Mouse (Mus musculus) liver, postnatal 0 days (tissue): ENCODE data around the gene Zdhhc1.

Experiments
- CTCF ChIP-seq: sonication (generic); IDR thresholded peaks from 2 replicates; pipeline ENCODE4 v1.5.1; 2016; ENCODE audit warnings: antibody characterized with exemption, low read depth
- EP300 ChIP-seq: IDR thresholded peaks from 2 replicates; pipeline ENCODE4 v1.6.1; 2016; ENCODE audit warnings: antibody characterized with exemption, low read depth, mild to moderate bottlenecking

DNA sequence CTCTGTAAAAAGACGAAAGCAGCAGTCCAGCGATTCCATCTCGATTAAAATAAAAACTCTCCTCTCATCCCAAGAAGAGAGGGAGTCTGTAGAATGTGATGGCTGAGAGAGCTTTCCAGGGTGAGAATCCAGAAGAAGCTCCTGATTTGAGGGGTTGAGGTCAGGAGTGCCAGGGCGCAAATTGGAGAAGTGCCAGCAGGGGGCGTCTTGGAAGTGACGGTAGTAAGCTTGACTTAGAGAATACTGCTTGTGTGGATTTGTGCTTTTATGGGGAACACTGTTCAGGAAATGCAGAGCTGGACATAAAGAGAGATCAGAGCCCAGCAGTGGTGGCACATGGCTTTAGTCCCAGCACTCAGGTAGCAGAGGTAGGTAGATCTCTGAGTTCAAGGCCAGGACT is 55.3 kb downstream of the Zdhhc1 start:
- TF ChIP-seq CTCF (peak; percentile 64), EP300 (no peak)
